Mouse (Mus musculus) bone marrow, adult 2 months (tissue): ENCODE measurements at regions not wholly inside any gene's neighbourhood (a gene's known extent, or its start where the extent isn't known, plus 50 kb on each side); places are given as distances from the start of the nearest gene placed in this dataset.

Experiments used
- H3K27ac ChIP-seq: fragments of 200-500 bp; 2 replicates; pipeline ENCODE4 v1.5.1; 2012; ENCODE audit warnings: low read depth, mild to moderate bottlenecking, control low read depth, inconsistent platforms, low read length; ENCODE audit not compliant: control insufficient read depth, poor library complexity, insufficient read depth
- H3K4me1 ChIP-seq: fragments of 200-500 bp; 2 replicates; pipeline ENCODE4 v1.6.1; 2011; ENCODE audit warnings: low read length; ENCODE audit not compliant: control insufficient read depth, insufficient read depth
- H3K4me3 ChIP-seq: fragments of 200-500 bp; replicated peaks from 2 replicates; pipeline ENCODE3; 2011; ENCODE audit warnings: mild to moderate bottlenecking, low read depth, low read length, control low read depth; ENCODE audit not compliant: control insufficient read depth
- CTCF ChIP-seq: fragments of 200-500 bp; IDR thresholded peaks from 2 replicates; pipeline ENCODE4 v1.5.1; 2011; ENCODE audit warnings: low read length, control low read depth; ENCODE audit not compliant: control insufficient read depth, insufficient read depth
- POLR2A ChIP-seq: fragments of 200-500 bp; IDR thresholded peaks from 2 replicates; pipeline ENCODE4 v1.6.1; 2011; ENCODE audit warnings: low read depth, mild to moderate bottlenecking, control low read depth, low read length, borderline replicate concordance; ENCODE audit not compliant: control insufficient read depth
- WGBS: fragments of 180-500 bp; shearing (Covaris S2); methylation state at CpG from one replicate; pipeline ENCODE4 v1.1.7; 2018; 5-methylcytosine and 5-hydroxymethylcytosine counted together

DNA sequence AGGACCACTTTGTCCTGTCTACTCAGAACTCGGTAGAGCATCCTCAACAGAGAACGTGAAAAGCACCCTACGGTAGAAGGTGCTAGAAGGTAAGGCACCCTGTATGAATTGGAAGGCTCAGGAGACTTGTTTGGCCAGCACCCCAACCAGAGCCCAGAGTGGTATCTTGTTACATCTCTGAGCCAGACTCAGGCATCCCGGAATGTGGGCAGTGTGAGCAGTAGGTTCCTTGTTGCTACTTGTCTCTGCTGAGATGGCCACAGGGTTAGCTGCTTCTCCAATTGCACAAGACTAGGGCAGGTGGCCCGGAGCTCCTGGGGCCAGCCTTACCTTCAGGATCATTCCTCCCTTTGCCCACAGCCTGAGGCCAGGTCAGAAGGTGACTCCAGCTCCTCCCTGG is 88.9 kb upstream of the Tle3 start:
- WGBS: 79% methylated on average over 5 of the region's 5 CpGs
- no peak overlapping the region for H3K27ac ChIP-seq
- no peaks in the 10 kb centered on the region for H3K4me1 ChIP-seq
- no peak overlapping the region for H3K4me3 ChIP-seq
- TF ChIP-seq CTCF (no peak), POLR2A (no peak)

DNA sequence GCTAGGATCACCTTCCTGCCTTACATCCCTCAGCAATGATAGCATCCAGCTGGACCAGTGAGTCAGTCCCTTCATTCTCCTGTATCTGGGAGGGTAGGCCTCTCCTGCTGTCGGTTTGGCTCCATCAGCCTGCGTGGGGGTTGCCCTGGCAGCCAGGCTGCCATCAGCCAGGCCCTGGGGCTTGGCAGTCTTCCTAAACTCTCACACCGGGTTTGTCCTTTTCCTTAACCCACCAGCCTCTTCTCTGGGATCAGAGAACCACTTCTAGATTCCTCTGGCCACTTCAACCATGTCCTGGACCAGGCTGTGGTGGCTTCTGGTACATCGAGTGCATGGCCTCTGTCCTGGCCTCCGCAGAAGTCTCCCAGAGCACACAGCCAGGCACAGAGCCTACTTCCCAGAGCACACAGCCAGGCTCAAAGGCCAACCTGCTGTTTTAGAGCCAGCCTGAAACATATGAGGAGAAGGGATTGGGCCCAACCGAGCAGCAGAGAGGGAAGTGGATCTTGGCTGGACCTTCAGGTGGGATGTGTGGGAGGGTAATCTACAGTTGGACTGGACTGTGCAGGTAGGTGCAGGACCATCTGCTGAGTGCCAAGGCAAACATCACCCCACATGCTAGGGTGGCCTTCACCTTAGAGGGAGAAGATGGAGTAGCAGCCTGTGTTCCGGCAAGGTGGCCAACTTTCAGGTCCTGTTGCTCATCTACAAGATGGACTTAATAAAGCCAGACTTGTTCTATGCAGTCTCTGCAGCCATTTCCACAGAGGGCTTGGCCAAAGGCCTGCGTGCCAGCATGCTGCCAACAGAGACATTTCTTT is 87.8 kb upstream of the Tle3 start:
- 85% methylated on average over 8 of the region's 8 CpGs for WGBS
- Histone ChIP-seq H3K27ac (no peak overlapping the region), H3K4me1 (no peaks in the 10 kb centered on the region), H3K4me3 (no peak overlapping the region)
- no peak for TF ChIP-seq CTCF
- TF ChIP-seq POLR2A: no peak

GRCm38 (mm10) chr9:61286561-61286960 is 85.6 kb upstream of the Tle3 start:
- Histone ChIP-seq H3K4me1 (no peaks in the 10 kb centered on the region), H3K4me3 (no peak overlapping the region), H3K27ac (no peak overlapping the region)
- no peak for TF ChIP-seq CTCF
- 80% methylated on average over 4 of the region's 4 CpGs for WGBS

- TF ChIP-seq CTCF (no peak), POLR2A (no peak)
- H3K27ac ChIP-seq: no peak overlapping the region
- WGBS: 84% methylated on average over 12 of the region's 12 CpGs
- no peaks in the 10 kb centered on the region for H3K4me1 ChIP-seq
- H3K4me3 ChIP-seq: no peak overlapping the region
These were observed 83.0 kb upstream of the Tle3 start for GRCm38 (mm10) chr9:61289117-61289516.

GRCm38 (mm10) chr9:61289713-61290112 is 82.5 kb upstream of the Tle3 start:
- H3K4me1 ChIP-seq: no peaks in the 10 kb centered on the region
- 81% methylated on average over 6 of the region's 6 CpGs for WGBS
- TF ChIP-seq CTCF: no peak
- TF ChIP-seq POLR2A: no peak

GRCm38 (mm10) chr9:61291646-61292045 is 80.5 kb upstream of the Tle3 start:
- 75% methylated on average over 1 of the region's 1 CpGs for WGBS
- Histone ChIP-seq H3K27ac (no peak overlapping the region), H3K4me3 (no peak overlapping the region), H3K4me1 (no peaks in the 10 kb centered on the region)
- no peak for TF ChIP-seq POLR2A
- TF ChIP-seq CTCF: no peak

More at GRCm38 (mm10) chr9:61289713-61290112, 82.5 kb upstream of the Tle3 start:
- no peak overlapping the region for H3K4me3 ChIP-seq
- H3K27ac ChIP-seq: no peak overlapping the region

DNA sequence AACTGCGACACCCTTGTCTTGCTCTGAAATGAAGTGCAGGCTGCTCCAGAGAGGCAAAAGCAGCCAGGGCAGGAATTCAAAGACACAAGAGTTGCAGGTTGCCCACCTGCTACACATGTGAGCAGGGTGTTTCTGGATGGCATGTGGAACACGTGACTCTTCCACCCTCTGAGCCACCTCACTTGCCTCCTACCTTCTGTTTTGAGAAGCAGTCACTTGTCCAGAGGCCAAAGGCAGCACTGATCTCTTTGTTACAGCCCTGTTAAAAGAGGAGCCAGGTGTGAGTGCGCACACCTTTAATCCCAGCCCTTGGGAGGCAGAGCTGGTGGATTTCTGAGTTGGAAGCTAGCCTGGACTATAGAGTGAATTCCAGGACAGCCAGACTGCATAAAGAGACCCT is 79.7 kb upstream of the Tle3 start:
- 74% methylated on average over 3 of the region's 3 CpGs for WGBS

GRCm38 (mm10) chr9:61293223-61293985 is 78.8 kb upstream of the Tle3 start:
- H3K4me3 ChIP-seq: no peak overlapping the region
- no peaks in the 10 kb centered on the region for H3K4me1 ChIP-seq
- TF ChIP-seq POLR2A (no peak), CTCF (no peak)
- WGBS: 81% methylated on average over 11 of the region's 11 CpGs
- H3K27ac ChIP-seq: no peak overlapping the region

More for the DNA sequence above, 79.7 kb upstream of the Tle3 start:
- Histone ChIP-seq H3K4me1 (no peaks in the 10 kb centered on the region), H3K4me3 (no peak overlapping the region), H3K27ac (no peak overlapping the region)
- TF ChIP-seq POLR2A (no peak), CTCF (no peak)
